Mouse (Mus musculus): Measurements from ENCODE around the gene Ak1. TPM values are rescaled to one million over a fixed set of nuclear protein-coding genes. Genes with fewer than 3 reads are reported as not detected.

Ak1 gene
- polyA plus RNA-seq, 1 experiment = 118 TPM

GRCm38 (mm10) chr2:32671907-32672595 is 50.5 kb downstream of the Ak1 start:
- H3K27ac ChIP-seq (ENCODE audit: insufficient read depth, low read length) = no peak overlapping the region
- TF ChIP-seq CTCF (IDR thresholded peaks at IDR 0.05; ENCODE audit: extremely low read depth, insufficient read depth, low read length) (no peak), POLR2A (IDR thresholded peaks at IDR 0.05; ENCODE audit: extremely low read depth, insufficient read depth, low read length) (no peak)
- H3K4me1 ChIP-seq (ENCODE audit: control insufficient read depth, insufficient read depth, low read length) = no peaks in the 10 kb centered on the region
- H3K4me3 ChIP-seq (ENCODE audit: insufficient read depth, low read length) = no peak overlapping the region

- TF ChIP-seq CTCF (IDR thresholded peaks at IDR 0.05; ENCODE audit: extremely low read depth, insufficient read depth, low read length) = no peak
- no peak overlapping the region for H3K27ac ChIP-seq (ENCODE audit: insufficient read depth, low read length)
- no peak overlapping the region for H3K4me3 ChIP-seq (ENCODE audit: insufficient read depth, low read length)
- no peaks in the 10 kb centered on the region for H3K4me1 ChIP-seq (ENCODE audit: control insufficient read depth, insufficient read depth, low read length)
Measured at GRCm38 (mm10) chr2:32673176-32673917, 51.8 kb downstream of the Ak1 start.

- Histone ChIP-seq H3K4me1 (ENCODE audit: control insufficient read depth, insufficient read depth, low read length) (peaks cover 2% of the 10 kb centered on the region), H3K4me3 (ENCODE audit: insufficient read depth, low read length) (no peak overlapping the region), H3K27ac (ENCODE audit: insufficient read depth, low read length) (no peak overlapping the region)
- TF ChIP-seq CTCF (IDR thresholded peaks at IDR 0.05; ENCODE audit: extremely low read depth, insufficient read depth, low read length) = no peak
- TF ChIP-seq POLR2A (IDR thresholded peaks at IDR 0.05; ENCODE audit: extremely low read depth, insufficient read depth, low read length) = no peak
Measured at GRCm38 (mm10) chr2:32676821-32677220, 55.3 kb downstream of the Ak1 start.

GRCm38 (mm10) chr2:32677683-32678082 is 56.1 kb downstream of the Ak1 start:
- TF ChIP-seq POLR2A (IDR thresholded peaks at IDR 0.05; ENCODE audit: extremely low read depth, insufficient read depth, low read length) (no peak), CTCF (IDR thresholded peaks at IDR 0.05; ENCODE audit: extremely low read depth, insufficient read depth, low read length) (no peak)

GRCm38 (mm10) chr2:32680051-32680451 is 58.5 kb downstream of the Ak1 start:
- no peak overlapping the region for H3K27ac ChIP-seq (ENCODE audit: insufficient read depth, low read length)
- no peak overlapping the region for H3K4me3 ChIP-seq (ENCODE audit: insufficient read depth, low read length)
- no peak for TF ChIP-seq CTCF (IDR thresholded peaks at IDR 0.05; ENCODE audit: extremely low read depth, insufficient read depth, low read length)
- no peak for TF ChIP-seq POLR2A (IDR thresholded peaks at IDR 0.05; ENCODE audit: extremely low read depth, insufficient read depth, low read length)
- H3K4me1 ChIP-seq (ENCODE audit: control insufficient read depth, insufficient read depth, low read length) = peaks cover 2% of the 10 kb centered on the region

More at GRCm38 (mm10) chr2:32677683-32678082, 56.1 kb downstream of the Ak1 start:
- Histone ChIP-seq H3K27ac (ENCODE audit: insufficient read depth, low read length) (no peak overlapping the region), H3K4me1 (ENCODE audit: control insufficient read depth, insufficient read depth, low read length) (peaks cover 2% of the 10 kb centered on the region), H3K4me3 (ENCODE audit: insufficient read depth, low read length) (no peak overlapping the region)

GRCm38 (mm10) chr2:32680961-32681650 is 59.5 kb downstream of the Ak1 start:
- no peak overlapping the region for H3K27ac ChIP-seq (ENCODE audit: insufficient read depth, low read length)
- H3K4me1 ChIP-seq (ENCODE audit: control insufficient read depth, insufficient read depth, low read length) = peaks cover 2% of the 10 kb centered on the region
- no peak for TF ChIP-seq POLR2A (IDR thresholded peaks at IDR 0.05; ENCODE audit: extremely low read depth, insufficient read depth, low read length)
- TF ChIP-seq CTCF (IDR thresholded peaks at IDR 0.05; ENCODE audit: extremely low read depth, insufficient read depth, low read length) = no peak
- no peak overlapping the region for H3K4me3 ChIP-seq (ENCODE audit: insufficient read depth, low read length)

- Histone ChIP-seq H3K4me1 (ENCODE audit: control insufficient read depth, insufficient read depth, low read length) (peaks cover 2% of the 10 kb centered on the region), H3K27ac (ENCODE audit: insufficient read depth, low read length) (no peak overlapping the region), H3K4me3 (ENCODE audit: insufficient read depth, low read length) (no peak overlapping the region)
- TF ChIP-seq CTCF (IDR thresholded peaks at IDR 0.05; ENCODE audit: extremely low read depth, insufficient read depth, low read length) = no peak
- no peak for TF ChIP-seq POLR2A (IDR thresholded peaks at IDR 0.05; ENCODE audit: extremely low read depth, insufficient read depth, low read length)
Measured at GRCm38 (mm10) chr2:32681754-32682153, 60.2 kb downstream of the Ak1 start.

- Histone ChIP-seq H3K27ac (ENCODE audit: insufficient read depth, low read length) (no peak overlapping the region), H3K4me1 (ENCODE audit: control insufficient read depth, insufficient read depth, low read length) (peaks cover 2% of the 10 kb centered on the region), H3K4me3 (ENCODE audit: insufficient read depth, low read length) (no peak overlapping the region)
- TF ChIP-seq POLR2A (IDR thresholded peaks at IDR 0.05; ENCODE audit: extremely low read depth, insufficient read depth, low read length) (no peak), CTCF (IDR thresholded peaks at IDR 0.05; ENCODE audit: extremely low read depth, insufficient read depth, low read length) (no peak)
Measured at GRCm38 (mm10) chr2:32682721-32683417, 61.3 kb downstream of the Ak1 start.

- Histone ChIP-seq H3K4me3 (ENCODE audit: insufficient read depth, low read length) (no peak overlapping the region), H3K4me1 (ENCODE audit: control insufficient read depth, insufficient read depth, low read length) (peaks cover 2% of the 10 kb centered on the region), H3K27ac (ENCODE audit: insufficient read depth, low read length) (no peak overlapping the region)
- no peak for TF ChIP-seq CTCF (IDR thresholded peaks at IDR 0.05; ENCODE audit: extremely low read depth, insufficient read depth, low read length)
- TF ChIP-seq POLR2A (IDR thresholded peaks at IDR 0.05; ENCODE audit: extremely low read depth, insufficient read depth, low read length) = no peak
Measured at GRCm38 (mm10) chr2:32683701-32684100, 62.1 kb downstream of the Ak1 start.

Other genes with a start within 250 kb of the Ak1 start
- 931 and 1,007 TPM in 2 replicates for gene 1110008P14Rik, start 239.8 kb upstream of the Ak1 start, polyA plus RNA-seq (2012; rRNA removed)
- gene Lcn2, start 233.5 kb upstream of the Ak1 start, polyA plus RNA-seq (2012; rRNA removed) = 0.25 and 0.58 TPM in 2 replicates
- 57.9 and 63.4 TPM in 2 replicates for gene Ptges2, start 225.9 kb upstream of the Ak1 start, polyA plus RNA-seq (2012; rRNA removed)
- 3.2 and 3.4 TPM in 2 replicates for gene Naif1, start 171.3 kb upstream of the Ak1 start, polyA plus RNA-seq (2012; rRNA removed)
- 44.7 and 49.1 TPM in 2 replicates for gene Slc25a25, start 170.3 kb upstream of the Ak1 start, polyA plus RNA-seq (2012; rRNA removed)
- gene Fam102a, start 86.4 kb upstream of the Ak1 start, polyA plus RNA-seq (2012; rRNA removed) = 39.2 and 46.7 TPM in 2 replicates
- gene Dpm2, start 50.9 kb upstream of the Ak1 start, polyA plus RNA-seq (2012; rRNA removed) = 153 and 155 TPM in 2 replicates
- gene Pip5kl1, start 47.0 kb upstream of the Ak1 start, polyA plus RNA-seq (2012; rRNA removed) = 31.3 and 37.6 TPM in 2 replicates
- 1.0 TPM in 2 replicates for gene 9430097D07Rik, start 46.1 kb upstream of the Ak1 start, polyA plus RNA-seq (2012; rRNA removed)
- gene St6galnac4, start 34.7 kb upstream of the Ak1 start, polyA plus RNA-seq (2012; rRNA removed) = 34.8 and 36.6 TPM in 2 replicates
- gene St6galnac6, start 22.0 kb upstream of the Ak1 start, polyA plus RNA-seq (2012; rRNA removed) = 101 and 110 TPM in 2 replicates
- gene Eng, start 24.8 kb downstream of the Ak1 start, polyA plus RNA-seq (2012; rRNA removed) = 35.1 and 39.0 TPM in 2 replicates
- 16.4 and 17.7 TPM in 2 replicates for gene Fpgs, start 82.4 kb downstream of the Ak1 start, polyA plus RNA-seq (2012; rRNA removed)
- 260 and 329 TPM in 2 replicates for gene Cdk9, start 91.3 kb downstream of the Ak1 start, polyA plus RNA-seq (2012; rRNA removed)
- 29.7 and 31.5 TPM in 2 replicates for gene Sh2d3c, start 99.3 kb downstream of the Ak1 start, polyA plus RNA-seq (2012; rRNA removed)
- gene 6330409D20Rik, start 119.3 kb downstream of the Ak1 start, polyA plus RNA-seq (2012; rRNA removed) = 3.5 and 4.2 TPM in 2 replicates
- 54.9 and 58.9 TPM in 2 replicates for gene Tor2a, start 135.5 kb downstream of the Ak1 start, polyA plus RNA-seq (2012; rRNA removed)
- gene Ttc16, start 153.9 kb downstream of the Ak1 start, polyA plus RNA-seq (2012; rRNA removed) = 1.8 and 2.2 TPM in 2 replicates
- 5.4 and 6.6 TPM in 2 replicates for gene Ptrh1, start 154.0 kb downstream of the Ak1 start, polyA plus RNA-seq (2012; rRNA removed)
- gene Cfap157, start 162.7 kb downstream of the Ak1 start, polyA plus RNA-seq (2012; rRNA removed) = 0.11 and 0.35 TPM in 2 replicates
- 709 and 713 TPM in 2 replicates for gene Stxbp1, start 225.5 kb downstream of the Ak1 start, polyA plus RNA-seq (2012; rRNA removed)